Mouse (Mus musculus): ENCODE data around the gene Ap1m1. TPM values are rescaled to one million over a fixed set of nuclear protein-coding genes. Genes with fewer than 3 reads are reported as not detected.

Gene Ap1m1
- total RNA-seq (2015) (91.5 and 106 TPM in 2 replicates), total RNA-seq (2017) (53.1 and 76.1 TPM in 2 replicates)

- ATAC-seq (ENCODE audit: poor library complexity, severe bottlenecking): peak; percentile 83
Observed at GRCm38 (mm10) chr8:72239499-72240402, at the start of gene Ap1m1. Gene Ap1m1 (plus strand): TSS chr8:72240018.

DNA sequence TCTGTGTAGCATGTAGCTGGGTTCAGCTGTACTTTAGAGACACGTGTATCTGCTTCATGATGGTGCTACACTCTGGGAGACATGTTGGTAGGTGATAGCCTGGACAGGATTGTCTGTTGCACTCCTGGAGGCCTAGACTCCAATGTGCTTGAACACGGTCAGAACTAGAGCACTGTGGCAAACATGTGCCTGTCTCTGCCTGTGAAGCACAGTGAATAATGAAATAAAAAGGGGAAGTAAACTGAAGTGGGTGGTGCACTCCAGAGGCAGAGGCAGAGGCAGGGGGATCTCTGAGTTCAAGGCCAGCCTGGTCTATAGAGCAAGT is 49.6 kb upstream of the Ap1m1 start:
- peak; percentile 75 for ATAC-seq (ENCODE audit: poor library complexity, severe bottlenecking)

DNA sequence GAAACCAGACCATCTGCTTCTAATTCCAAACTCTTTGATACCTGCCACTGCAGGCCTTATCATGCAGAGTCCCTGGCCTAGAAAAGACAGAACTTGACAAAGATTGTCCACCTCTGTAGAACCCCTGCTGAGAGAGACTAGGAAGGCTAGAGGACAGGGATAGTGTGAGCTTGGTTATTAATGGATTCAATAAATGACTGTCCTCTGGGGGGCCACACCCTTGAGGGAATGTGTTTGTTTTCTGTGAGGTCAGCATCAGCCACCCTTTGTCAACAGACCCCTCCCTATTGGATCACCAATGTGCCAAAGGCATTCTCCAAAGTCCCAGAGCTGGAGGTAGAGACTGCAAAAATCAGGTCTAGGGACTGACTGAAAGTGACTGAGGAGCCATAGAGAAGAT is 47.8 kb upstream of the Ap1m1 start:
- ATAC-seq (ENCODE audit: poor library complexity, severe bottlenecking): no peak

GRCm38 (mm10) chr8:72197997-72198396 is 41.8 kb upstream of the Ap1m1 start:
- peak; percentile 81 for ATAC-seq (ENCODE audit: poor library complexity, severe bottlenecking)

DNA sequence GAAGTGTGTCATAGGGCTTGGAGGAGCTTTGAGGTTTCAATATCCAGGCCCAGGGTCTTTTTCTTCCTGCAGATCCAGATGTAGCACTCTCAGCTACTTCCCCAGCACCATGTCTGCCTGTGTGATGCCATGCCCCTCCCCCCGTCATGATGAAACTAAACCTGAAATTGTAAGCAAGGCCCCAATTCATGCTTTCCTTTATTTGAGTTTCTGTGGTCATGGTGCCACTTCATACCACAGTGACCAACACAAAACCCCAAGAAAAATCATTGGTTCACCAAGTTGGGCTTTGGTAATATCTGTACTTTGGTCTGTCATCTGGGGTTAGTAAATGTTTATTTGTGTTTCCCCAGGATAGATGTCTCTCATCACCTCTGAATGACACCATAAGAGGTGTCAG is 31.2 kb upstream of the Ap1m1 start:
- ATAC-seq (ENCODE audit: poor library complexity, severe bottlenecking): no peak

DNA sequence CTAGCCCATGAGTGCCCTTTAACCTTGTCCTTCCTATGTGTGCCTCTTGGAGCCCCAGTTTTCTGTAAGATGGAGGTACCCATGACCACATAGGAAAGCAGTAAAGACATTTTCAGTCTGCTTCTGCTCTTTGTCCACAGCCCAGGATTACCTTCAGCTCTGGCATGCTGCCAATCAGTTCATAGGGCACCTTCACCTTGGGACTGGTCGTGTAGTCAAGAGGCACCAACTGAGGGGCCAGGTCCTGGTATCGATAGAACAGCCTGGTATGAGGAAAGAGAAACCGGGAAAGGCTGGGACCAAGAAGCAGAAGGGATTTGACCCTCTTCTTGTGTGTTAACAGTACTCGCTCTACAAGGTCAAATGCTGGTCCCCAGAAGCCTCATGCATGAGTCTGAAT is 29.6 kb upstream of the Ap1m1 start:
- ATAC-seq (ENCODE audit: poor library complexity, severe bottlenecking): no peak

DNA sequence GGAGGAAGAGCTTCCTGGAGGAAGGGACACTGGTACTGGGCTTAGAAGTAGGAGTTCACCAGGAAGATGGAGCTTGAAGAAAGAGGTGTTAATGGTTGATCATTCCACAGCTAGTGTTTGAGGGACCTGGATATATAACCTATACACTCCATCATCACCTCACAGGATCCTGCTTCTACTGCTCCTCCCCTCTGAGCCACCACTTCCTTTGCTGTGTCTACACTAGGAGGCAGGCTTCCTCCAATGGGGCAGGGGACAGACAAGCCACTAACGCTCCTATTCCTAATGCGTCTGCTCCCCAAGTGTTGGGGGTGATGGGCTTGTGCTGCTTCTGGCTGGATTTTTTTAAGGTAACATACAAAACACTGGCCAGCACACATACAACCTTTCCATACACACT is 29.1 kb upstream of the Ap1m1 start:
- ATAC-seq (ENCODE audit: poor library complexity, severe bottlenecking): peak; percentile 44; the same call in 1 of the 2 replicates

DNA sequence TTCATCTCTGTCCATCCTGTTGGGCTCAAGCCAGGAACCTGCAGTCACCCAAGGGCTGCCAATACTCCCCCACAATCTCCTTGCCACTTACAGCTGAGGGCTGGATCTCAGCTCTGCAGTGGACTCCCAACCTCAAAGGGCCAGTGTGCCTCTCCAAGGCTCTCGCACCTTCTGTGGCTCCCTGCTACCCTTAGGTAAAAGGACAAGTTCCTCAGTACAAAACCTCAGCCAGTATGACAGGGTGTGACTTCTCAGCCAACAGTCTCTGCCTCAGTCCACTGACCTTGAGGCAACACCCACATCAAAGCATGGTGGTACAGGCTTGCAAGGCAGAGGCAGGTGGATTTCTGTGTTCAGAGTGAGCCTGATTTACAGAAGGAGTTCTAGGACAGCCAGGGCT is 28.0 kb upstream of the Ap1m1 start:
- no peak for ATAC-seq (ENCODE audit: poor library complexity, severe bottlenecking)

DNA sequence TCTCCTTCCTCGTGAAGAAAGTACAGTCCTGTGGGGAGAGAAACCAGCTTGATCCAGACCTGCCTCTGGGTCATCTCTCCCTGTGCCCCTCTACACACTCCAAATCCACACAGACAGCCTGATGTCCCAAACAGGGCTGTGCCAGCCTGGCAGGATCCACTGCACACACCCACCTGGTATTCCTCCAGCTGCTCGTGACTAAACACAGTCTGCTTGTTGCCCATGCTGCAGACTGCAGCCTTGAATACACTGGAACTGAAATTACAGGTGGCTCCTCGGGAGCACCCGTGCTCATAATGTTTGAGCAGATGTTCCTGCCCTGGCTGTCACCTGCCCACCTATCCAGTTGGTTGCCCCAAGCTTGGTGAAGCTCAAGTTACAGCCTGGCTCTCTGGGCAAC is 27.1 kb upstream of the Ap1m1 start, which contains the start of gene Cib3:
Gene Cib3, minus strand, starts transcription at position 87 of the 400 bp plus-strand sequence.
- no peak for ATAC-seq (ENCODE audit: poor library complexity, severe bottlenecking)

GRCm38 (mm10) chr8:72213536-72213935 is 26.3 kb upstream of the Ap1m1 start, which contains the start of gene Gm11034:
Gene Gm11034 (minus strand): TSS chr8:72213636.
- no peak for ATAC-seq (ENCODE audit: poor library complexity, severe bottlenecking)

DNA sequence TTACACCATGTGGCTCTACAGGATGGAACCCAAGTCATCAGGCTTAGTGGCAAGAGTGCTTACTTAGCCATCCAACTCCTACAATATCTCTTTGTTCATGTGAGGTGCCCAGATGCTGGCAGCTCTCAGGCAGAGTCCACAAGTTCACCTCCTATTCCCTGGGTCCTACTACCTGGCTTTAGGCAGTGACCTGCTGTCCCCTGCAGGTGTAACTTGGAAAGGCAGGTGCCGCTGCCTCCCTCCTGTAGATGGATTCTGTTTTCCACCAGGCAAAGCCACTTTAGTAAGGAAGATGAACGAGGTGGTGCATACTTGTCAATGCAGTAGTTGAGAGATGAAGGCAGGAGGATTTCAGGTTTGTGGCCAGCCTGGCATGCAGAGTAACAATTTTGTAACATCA is 24.8 kb upstream of the Ap1m1 start:
- peak; percentile 33; the same call in 1 of the 2 replicates for ATAC-seq (ENCODE audit: poor library complexity, severe bottlenecking)

- ATAC-seq (ENCODE audit: poor library complexity, severe bottlenecking): peak; percentile 77
Observed at GRCm38 (mm10) chr8:72215871-72216270, 23.9 kb upstream of the Ap1m1 start.

GRCm38 (mm10) chr8:72218781-72219540 is 20.9 kb upstream of the Ap1m1 start:
- no peak for ATAC-seq (ENCODE audit: poor library complexity, severe bottlenecking)

- peak; percentile 90 for ATAC-seq (ENCODE audit: poor library complexity, severe bottlenecking)
Observed at GRCm38 (mm10) chr8:72219541-72220363, 20.1 kb upstream of the Ap1m1 start, which contains the start of gene Fam32a. Gene Fam32a (plus strand): TSS chr8:72219730.

DNA sequence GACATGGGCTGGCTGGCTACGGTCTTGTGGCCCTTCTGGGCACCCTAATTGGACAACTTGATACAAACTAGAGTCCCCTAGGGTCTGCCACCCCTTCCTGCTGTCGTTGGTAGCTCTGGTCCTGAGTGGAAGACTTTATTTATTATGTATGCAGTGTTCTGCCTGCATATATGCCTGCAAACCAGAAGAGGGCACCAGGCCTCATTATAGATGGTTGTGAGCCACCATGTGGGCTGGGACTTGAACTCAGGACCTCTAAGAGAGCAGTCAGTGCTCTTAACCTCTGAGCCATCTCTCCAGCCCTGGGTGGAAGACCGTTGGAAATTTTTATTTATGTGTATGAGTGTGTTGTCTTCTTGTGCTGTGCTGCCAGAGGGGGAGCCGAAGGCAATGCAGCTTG is 19.1 kb upstream of the Ap1m1 start:
- no peak for ATAC-seq (ENCODE audit: poor library complexity, severe bottlenecking)

DNA sequence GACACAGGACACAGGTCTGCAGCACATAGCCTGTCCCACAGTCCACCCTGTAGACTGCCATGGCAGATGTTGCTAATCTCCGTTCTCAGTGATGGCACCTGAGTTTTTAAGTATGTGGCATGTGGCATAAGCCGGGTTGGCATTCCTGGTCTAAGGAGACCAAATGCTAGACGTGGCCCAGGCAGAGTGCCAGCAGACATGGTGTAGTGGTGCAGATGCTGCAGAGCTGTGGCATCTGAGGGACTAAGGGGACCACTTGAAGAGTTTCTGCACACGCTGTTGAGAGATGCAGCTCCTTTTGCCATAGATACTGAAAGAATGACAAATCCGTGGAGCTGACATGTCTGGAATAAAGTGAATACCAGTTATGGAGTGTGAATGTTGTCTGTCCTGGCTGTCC is 17.2 kb upstream of the Ap1m1 start:
- ATAC-seq (ENCODE audit: poor library complexity, severe bottlenecking): no peak

- peak; percentile 17; the same call in 1 of the 2 replicates for ATAC-seq (ENCODE audit: poor library complexity, severe bottlenecking)
Observed at GRCm38 (mm10) chr8:72240403-72240763, 565 bp downstream of the Ap1m1 start.

DNA sequence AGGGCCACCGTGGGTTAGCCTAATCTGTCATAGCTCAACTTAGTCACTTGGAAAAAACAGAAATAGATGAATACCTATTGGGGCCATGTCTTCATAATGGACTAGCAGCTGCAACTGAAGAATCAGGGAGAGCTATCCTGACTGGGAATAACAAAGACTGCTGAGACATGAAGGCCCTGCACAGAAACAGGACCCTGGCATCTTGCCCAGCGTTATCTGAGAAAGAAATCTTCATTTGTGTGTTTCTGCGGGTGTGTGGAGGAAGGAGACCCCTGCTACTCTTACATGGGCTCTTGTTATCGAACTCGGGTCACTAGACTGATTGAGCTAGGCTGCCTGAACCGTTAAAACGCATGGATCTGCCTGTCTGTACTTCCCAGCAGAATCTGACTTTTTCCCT is 1.1 kb downstream of the Ap1m1 start:
- no peak for ATAC-seq (ENCODE audit: poor library complexity, severe bottlenecking)

- no peak for ATAC-seq (ENCODE audit: poor library complexity, severe bottlenecking)
Observed at GRCm38 (mm10) chr8:72242226-72242625, 2.4 kb downstream of the Ap1m1 start.

GRCm38 (mm10) chr8:72244610-72245009 is 4.8 kb downstream of the Ap1m1 start:
- ATAC-seq (ENCODE audit: poor library complexity, severe bottlenecking): 0 out of 2 replicates have a peak, but pooled peaks have one; percentile 6

All from megakaryocyte, adult 5-6 weeks (primary cell).